Mouse (Mus musculus) liver, adult 2 months (tissue): ENCODE data around the gene Slc9a1.

Experiments
- CTCF ChIP-seq: fragments of 200-500 bp; IDR thresholded peaks from 2 replicates; pipeline ENCODE4 v1.5.1; 2011; ENCODE audit warnings: low read depth, low read length, control low read depth
- POLR2A ChIP-seq: fragments of 200-500 bp; IDR thresholded peaks from 2 replicates; pipeline ENCODE4 v1.6.1; 2011; ENCODE audit warnings: low read length, control low read depth; ENCODE audit not compliant: insufficient read depth; ENCODE audit errors: extremely low read depth

DNA sequence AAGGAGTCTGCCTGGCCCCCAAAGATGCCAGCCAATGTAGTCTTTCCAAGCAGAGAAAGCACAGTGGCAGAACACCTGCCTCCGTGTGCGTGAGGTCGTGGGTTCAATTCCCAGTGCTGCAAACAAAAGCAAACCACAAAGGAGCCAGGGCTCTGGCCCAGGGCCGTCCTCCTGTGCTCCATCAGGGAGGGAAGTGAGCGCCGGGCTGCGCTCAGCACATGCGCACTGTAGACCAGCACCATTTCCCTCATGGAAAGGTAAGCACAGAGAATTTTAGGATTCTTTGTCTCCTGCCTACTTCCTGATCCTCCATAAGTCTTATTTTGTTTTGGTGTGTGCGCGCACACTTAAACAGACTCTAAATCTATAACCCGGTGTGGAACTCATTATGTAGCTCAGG is 78.5 kb downstream of the Slc9a1 start:
- TF ChIP-seq CTCF (no peak), POLR2A (no peak)
